Mouse (Mus musculus) midbrain, postnatal 0 days (tissue): ENCODE data around the gene Ccdc40. TPM values are rescaled to one million over a fixed set of nuclear protein-coding genes. Genes with fewer than 3 reads are reported as not detected.

Source experiments
- ATAC-seq: fragments of 200-750 bp; cut with Nextera tagmentation; 2 replicates; pipeline ENCODE4 v1.8.0; 2017; ENCODE audit warnings: moderate number of reproducible peaks, mild to moderate bottlenecking, moderate TSS enrichment, moderate library complexity; ENCODE audit not compliant: low FRiP score
- DNase-seq: peaks from one replicate; pipeline ENCODE4 v3.0.0-alpha.2; 2015; ENCODE audit warnings: low spot score
- H3K27ac ChIP-seq: fragments of 300-500 bp; sonication (generic); 2 replicates; pipeline ENCODE4 v1.5.1; 2014; ENCODE audit warnings: low read depth, mild to moderate bottlenecking, low read length, mixed read lengths
- H3K27me3 ChIP-seq: fragments of 300-500 bp; sonication (generic); 2 replicates; pipeline ENCODE4 v1.6.1; 2014; ENCODE audit warnings: low read length, control low read depth, mixed read lengths; ENCODE audit not compliant: insufficient read depth
- H3K36me3 ChIP-seq: fragments of 300-500 bp; sonication (generic); 2 replicates; pipeline ENCODE4 v1.6.1; 2014; ENCODE audit warnings: low read length, control low read depth, mixed read lengths; ENCODE audit not compliant: insufficient read depth
- H3K4me1 ChIP-seq: fragments of 300-500 bp; sonication (generic); 2 replicates; pipeline ENCODE4 v1.6.1; 2014; ENCODE audit warnings: mild to moderate bottlenecking, control low read depth, antibody characterized with exemption, low read length, mixed read lengths; ENCODE audit not compliant: insufficient read depth
- H3K4me2 ChIP-seq: fragments of 300-500 bp; sonication (generic); 2 replicates; pipeline ENCODE4 v1.6.1; 2014; ENCODE audit warnings: low read depth, mild to moderate bottlenecking, low read length, mixed read lengths; ENCODE audit not compliant: poor library complexity, severe bottlenecking
- H3K4me3 ChIP-seq: fragments of 300-500 bp; sonication (generic); 2 replicates; pipeline ENCODE4 v1.5.1; 2014; ENCODE audit warnings: low read depth, mild to moderate bottlenecking, low read length, moderate library complexity
- H3K9ac ChIP-seq: fragments of 300-500 bp; sonication (generic); replicated peaks from 2 replicates; pipeline ENCODE4 v1.6.1; 2014; ENCODE audit warnings: mild to moderate bottlenecking, low read length, moderate library complexity, mixed read lengths; ENCODE audit not compliant: poor library complexity, severe bottlenecking
- H3K9me3 ChIP-seq: fragments of 300-500 bp; sonication (generic); 2 replicates; pipeline ENCODE4 v1.6.1; 2016; ENCODE audit warnings: low read length, control low read depth
- CTCF ChIP-seq: IDR thresholded peaks from 2 replicates; pipeline ENCODE4 v1.5.1; 2016; ENCODE audit warnings: antibody characterized with exemption, mild to moderate bottlenecking
- WGBS: fragments of 180-500 bp; shearing (Covaris S2); extraction: QIAGEN DNeasy Blood & Tissue Kit; methylation state at CpG from one replicate; pipeline ENCODE4 v1.1.7; 2014; 5-methylcytosine and 5-hydroxymethylcytosine counted together
- polyA plus RNA-seq: library from polyadenylated mRNA; unstranded; fragments of >200 nt; fragmentation: Nextera tagmentation; extraction: Ambion mirVana; gene quantifications from 2 replicates; pipeline ENCODE4 v1.2.1, GENCODE M21; 2015
- total RNA-seq: library from RNA; depleted of rRNA; stranded (reverse); fragments of >200 nt; gene quantifications from 2 replicates; pipeline ENCODE4 v1.2.3, GENCODE M21; 2014

The Ccdc40 gene
- total and polyA plus RNA-seq, 2 experiments from 2014 or later, result 13.3 to 22.7 TPM

GRCm38 (mm10) chr11:119205738-119206137 lies 22.6 kb upstream of the Ccdc40 start:
- H3K9ac ChIP-seq, result no peak overlapping the region
- no peaks in the 10 kb centered on the region for H3K4me1 ChIP-seq
- H3K9me3 ChIP-seq, result no peaks in the 10 kb centered on the region
- no peak overlapping the region for H3K27ac ChIP-seq
- 87% methylated on average over 10 of the region's 10 CpGs for WGBS
- TF ChIP-seq CTCF, result peak; percentile 12; the same call in 1 of the 2 replicates
- DNase-seq (no peak), ATAC-seq (no peak)
- no peak overlapping the region for H3K4me3 ChIP-seq
- no peak overlapping the region for H3K4me2 ChIP-seq
- peaks cover 11% of the 10 kb centered on the region; the same call in 1 of the 2 replicates for H3K36me3 ChIP-seq
- no peaks in the 10 kb centered on the region for H3K27me3 ChIP-seq

GRCm38 (mm10) chr11:119206562-119206961 lies 21.8 kb upstream of the Ccdc40 start:
- H3K4me1 ChIP-seq, result no peaks in the 10 kb centered on the region
- no peaks in the 10 kb centered on the region for H3K27me3 ChIP-seq
- H3K9ac ChIP-seq, result no peak overlapping the region
- peaks cover 11% of the 10 kb centered on the region; the same call in 1 of the 2 replicates for H3K36me3 ChIP-seq
- H3K9me3 ChIP-seq, result no peaks in the 10 kb centered on the region
- no peak overlapping the region for H3K27ac ChIP-seq
- ATAC-seq (no peak), DNase-seq (peak; percentile 75)
- peak; percentile 80 for TF ChIP-seq CTCF
- 31% methylated on average over 5 of the region's 5 CpGs for WGBS
- no peak overlapping the region for H3K4me3 ChIP-seq
- H3K4me2 ChIP-seq, result no peak overlapping the region

GRCm38 (mm10) chr11:119207986-119208385 lies 20.4 kb upstream of the Ccdc40 start:
- Histone ChIP-seq H3K4me2 (no peak overlapping the region), H3K9ac (no peak overlapping the region), H3K4me3 (no peak overlapping the region), H3K9me3 (no peaks in the 10 kb centered on the region), H3K27ac (no peak overlapping the region), H3K27me3 (no peaks in the 10 kb centered on the region), H3K4me1 (no peaks in the 10 kb centered on the region), H3K36me3 (peaks cover 11% of the 10 kb centered on the region; the same call in 1 of the 2 replicates)
- no peak for TF ChIP-seq CTCF
- WGBS, result 83% methylated on average over 6 of the region's 6 CpGs
- ATAC-seq (no peak), DNase-seq (peak; percentile 22)

GRCm38 (mm10) chr11:119208870-119209370 lies 19.5 kb upstream of the Ccdc40 start:
- no peaks in the 10 kb centered on the region for H3K4me1 ChIP-seq
- no peak overlapping the region for H3K9ac ChIP-seq
- no peaks in the 10 kb centered on the region for H3K27me3 ChIP-seq
- no peaks in the 10 kb centered on the region for H3K9me3 ChIP-seq
- no peak for TF ChIP-seq CTCF
- 94% methylated on average over 20 of the region's 20 CpGs for WGBS
- no peak overlapping the region for H3K4me2 ChIP-seq
- H3K4me3 ChIP-seq, result no peak overlapping the region
- DNase-seq (no peak), ATAC-seq (no peak)
- H3K27ac ChIP-seq, result no peak overlapping the region
- H3K36me3 ChIP-seq, result peaks cover 11% of the 10 kb centered on the region; the same call in 1 of the 2 replicates

GRCm38 (mm10) chr11:119209371-119210025 lies 18.9 kb upstream of the Ccdc40 start:
- DNase-seq, result peak; percentile 80

More at GRCm38 (mm10) chr11:119209371-119210025, 18.9 kb upstream of the Ccdc40 start:
- H3K36me3 ChIP-seq, result peaks cover 11% of the 10 kb centered on the region; the same call in 1 of the 2 replicates
- ATAC-seq, result no peak
- no peak overlapping the region for H3K27ac ChIP-seq
- no peak overlapping the region for H3K9ac ChIP-seq
- no peaks in the 10 kb centered on the region for H3K9me3 ChIP-seq
- 0 out of 2 replicates have a peak, but pooled peaks cover 2% of the 10 kb centered on the region for H3K4me1 ChIP-seq
- no peak for TF ChIP-seq CTCF
- no peaks in the 10 kb centered on the region for H3K27me3 ChIP-seq
- H3K4me3 ChIP-seq, result no peak overlapping the region
- WGBS, result 59% methylated on average over 10 of the region's 10 CpGs
- H3K4me2 ChIP-seq, result no peak overlapping the region
